Mouse (Mus musculus) thymus, adult 2 months (tissue): ENCODE results near the gene Srbd1. TPM values are rescaled to one million over a fixed set of nuclear protein-coding genes. Genes with fewer than 3 reads are reported as not detected.

Source experiments
- DNase-seq: peaks from one replicate; pipeline ENCODE4 v3.0.0; 2021
- H3K27ac ChIP-seq: fragments of 200-500 bp; 2 replicates; pipeline ENCODE4 v1.5.1; 2012; ENCODE audit warnings: low read length, control low read depth; ENCODE audit not compliant: control insufficient read depth, insufficient read depth
- H3K27me3 ChIP-seq: fragments of 200-500 bp; 2 replicates; pipeline ENCODE4 v1.6.1; 2012; ENCODE audit warnings: mild to moderate bottlenecking, low read length, moderate library complexity, mixed read lengths; ENCODE audit not compliant: control insufficient read depth, insufficient read depth
- H3K36me3 ChIP-seq: fragments of 200-500 bp; 2 replicates; pipeline ENCODE4 v1.6.1; 2012; ENCODE audit warnings: mild to moderate bottlenecking, low read length, moderate library complexity; ENCODE audit not compliant: control insufficient read depth, insufficient read depth
- H3K4me1 ChIP-seq: fragments of 200-500 bp; replicated peaks from 2 replicates; pipeline ENCODE4 v1.6.1; 2012; ENCODE audit warnings: low read length; ENCODE audit not compliant: control insufficient read depth, insufficient read depth
- H3K4me3 ChIP-seq: fragments of 200-500 bp; 2 replicates; pipeline ENCODE4 v1.5.1; 2012; ENCODE audit warnings: mild to moderate bottlenecking, low read length, control low read depth, moderate library complexity; ENCODE audit not compliant: control insufficient read depth, insufficient read depth
- CTCF ChIP-seq: fragments of 200-500 bp; IDR thresholded peaks from 2 replicates; pipeline ENCODE4 v1.5.1; 2012; ENCODE audit warnings: mild to moderate bottlenecking, control low read depth, low read length, moderate library complexity, borderline replicate concordance; ENCODE audit not compliant: control insufficient read depth, poor library complexity, insufficient read depth; ENCODE audit errors: extremely low read depth
- POLR2A ChIP-seq: fragments of 200-500 bp; IDR thresholded peaks from 2 replicates; pipeline ENCODE4 v1.6.1; 2012; ENCODE audit warnings: mild to moderate bottlenecking, low read length, control low read depth, moderate library complexity; ENCODE audit not compliant: control insufficient read depth, poor library complexity, insufficient read depth; ENCODE audit errors: extremely low read depth
- WGBS: fragments of 180-500 bp; shearing (Covaris S2); methylation state at CpG from one replicate; pipeline ENCODE4 v1.1.7; 2018; 5-methylcytosine and 5-hydroxymethylcytosine counted together
- polyA plus RNA-seq: library from polyadenylated mRNA; depleted of rRNA; stranded (reverse); fragments of >200 nt; gene quantifications from 2 replicates; pipeline ENCODE4 v1.2.3, GENCODE M21; 2012

The Srbd1 gene
- polyA plus RNA-seq, 1 experiment, result 3.2 TPM

DNA sequence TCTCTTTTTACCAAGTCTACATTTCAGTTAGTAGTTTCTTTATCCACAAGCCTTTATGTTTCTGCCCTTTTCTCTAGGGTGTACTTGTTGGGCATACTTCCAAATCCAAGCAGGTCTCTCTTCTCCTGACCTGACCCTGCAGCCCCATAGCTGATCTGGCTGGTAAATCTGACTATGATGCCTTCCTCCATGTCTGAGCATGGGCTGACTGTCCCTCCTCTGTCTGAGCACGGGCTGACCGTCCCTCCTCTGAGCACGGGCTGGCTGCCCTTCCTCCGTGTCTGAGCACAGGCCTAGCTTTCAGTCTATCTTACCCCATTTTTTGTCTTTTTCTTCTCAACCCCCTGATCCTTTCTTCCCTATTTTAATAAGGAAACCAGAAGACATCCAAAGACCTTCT, 162.7 kb downstream of the Srbd1 start:
- no peak overlapping the region for H3K4me3 ChIP-seq
- H3K36me3 ChIP-seq, result no peaks in the 10 kb centered on the region
- TF ChIP-seq POLR2A (no peak), CTCF (no peak)

DNA sequence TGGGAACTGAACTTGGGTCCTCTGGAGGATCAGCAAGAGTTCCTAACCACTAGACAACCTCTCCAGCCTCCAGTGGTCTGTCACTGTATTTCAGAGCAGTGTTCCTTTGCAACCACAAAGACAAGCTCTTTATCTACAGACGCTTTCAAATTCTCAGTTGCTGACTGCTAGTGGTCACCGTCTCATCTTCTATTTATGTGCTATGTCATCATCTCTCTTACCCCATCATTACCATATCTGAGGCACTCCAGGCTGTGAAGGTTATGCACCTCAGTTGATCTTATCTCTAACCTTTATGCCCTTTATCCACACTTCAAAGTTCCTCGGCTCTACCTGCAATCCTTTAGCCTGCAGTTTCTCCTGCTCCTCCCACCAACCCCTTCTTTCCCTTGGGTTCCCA, 163.1 kb downstream of the Srbd1 start:
- 81% methylated on average over 3 of the region's 3 CpGs for WGBS
- no peak for TF ChIP-seq CTCF
- no peak for TF ChIP-seq POLR2A
- DNase-seq, result no peak
- no peaks in the 10 kb centered on the region for H3K36me3 ChIP-seq
- H3K27ac ChIP-seq, result no peak overlapping the region
- H3K4me3 ChIP-seq, result no peak overlapping the region
- no peaks in the 10 kb centered on the region for H3K4me1 ChIP-seq
- H3K27me3 ChIP-seq, result no peaks in the 10 kb centered on the region

More for the DNA sequence above, 162.7 kb downstream of the Srbd1 start:
- H3K27me3 ChIP-seq, result no peaks in the 10 kb centered on the region
- DNase-seq, result no peak
- 92% methylated on average over 4 of the region's 4 CpGs for WGBS
- no peaks in the 10 kb centered on the region for H3K4me1 ChIP-seq
- no peak overlapping the region for H3K27ac ChIP-seq

DNA sequence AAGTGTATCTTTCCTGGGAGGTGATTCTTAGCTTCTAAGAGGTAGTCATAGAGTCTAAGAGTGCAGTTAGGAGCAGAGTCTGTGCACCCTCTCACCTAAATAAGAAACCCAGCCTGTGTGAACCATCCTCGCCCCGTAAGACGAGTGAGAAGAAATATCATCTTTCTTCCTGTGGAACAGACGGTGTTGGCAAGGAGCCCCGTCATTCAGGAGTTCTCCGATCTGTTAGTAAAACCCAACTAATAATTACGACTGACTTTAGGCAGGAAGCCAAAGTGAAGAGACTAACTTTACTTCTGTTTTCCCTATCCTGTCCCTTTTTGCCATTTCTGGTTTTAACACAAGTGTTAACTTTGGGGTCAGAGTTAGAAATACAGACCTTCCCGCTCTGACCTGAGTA, 166.1 kb downstream of the Srbd1 start:
- H3K27ac ChIP-seq, result no peak overlapping the region
- H3K4me3 ChIP-seq, result no peak overlapping the region
- no peaks in the 10 kb centered on the region for H3K4me1 ChIP-seq
- H3K27me3 ChIP-seq, result no peaks in the 10 kb centered on the region
- 78% methylated on average over 8 of the region's 8 CpGs for WGBS
- TF ChIP-seq POLR2A (no peak), CTCF (no peak)
- no peaks in the 10 kb centered on the region for H3K36me3 ChIP-seq
- DNase-seq, result no peak

DNA sequence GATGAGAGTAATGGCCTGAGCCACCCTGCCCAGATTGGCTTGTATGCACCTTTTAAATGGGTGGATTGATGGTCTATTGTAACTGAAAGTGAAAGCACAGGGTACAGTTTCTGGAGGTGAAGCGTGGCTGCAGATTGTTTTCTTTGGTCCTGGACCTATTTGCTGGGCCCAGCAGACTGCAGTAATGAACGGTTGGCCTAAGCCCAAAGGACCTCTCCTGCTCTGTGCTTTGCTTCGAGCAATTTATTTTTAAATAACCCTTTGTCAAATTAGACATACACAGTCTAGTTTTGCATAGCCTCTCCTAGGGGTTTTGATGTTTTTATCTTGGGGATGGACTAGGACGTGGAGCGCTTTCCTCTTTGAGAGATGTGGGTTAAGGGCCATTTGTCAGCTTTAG, 169.9 kb downstream of the Srbd1 start:
- Histone ChIP-seq H3K4me1 (no peaks in the 10 kb centered on the region), H3K36me3 (no peaks in the 10 kb centered on the region), H3K4me3 (no peak overlapping the region), H3K27me3 (no peaks in the 10 kb centered on the region), H3K27ac (no peak overlapping the region)
- TF ChIP-seq CTCF, result no peak
- TF ChIP-seq POLR2A, result no peak
- WGBS, result 72% methylated on average over 5 of the region's 5 CpGs
- no peak for DNase-seq

DNA sequence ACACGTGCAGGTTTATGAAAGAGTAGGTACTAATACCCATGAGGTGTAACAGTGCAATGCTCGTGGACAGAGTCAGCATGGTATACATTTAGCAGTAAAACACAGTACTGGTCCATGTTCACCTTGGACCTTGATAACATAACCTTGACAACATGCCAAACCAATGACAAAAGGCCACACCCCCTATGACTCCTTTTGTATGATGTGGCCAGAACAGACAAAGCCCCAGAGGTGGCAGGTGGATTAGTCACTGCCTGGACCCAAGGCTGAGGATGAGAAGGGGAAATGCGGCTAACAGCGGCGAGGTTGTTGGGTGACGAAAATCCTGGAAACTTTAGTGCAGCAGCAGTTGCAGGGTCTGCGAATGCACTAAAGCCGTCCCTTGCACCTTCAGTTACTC, 170.4 kb downstream of the Srbd1 start:
- Histone ChIP-seq H3K4me3 (no peak overlapping the region), H3K4me1 (no peaks in the 10 kb centered on the region), H3K36me3 (no peaks in the 10 kb centered on the region), H3K27ac (no peak overlapping the region), H3K27me3 (no peaks in the 10 kb centered on the region)
- whole genome bisulfite sequencing, result 95% methylated on average over 8 of the region's 8 CpGs
- TF ChIP-seq POLR2A, result no peak
- no peak for TF ChIP-seq CTCF
- DNase-seq, result no peak

DNA sequence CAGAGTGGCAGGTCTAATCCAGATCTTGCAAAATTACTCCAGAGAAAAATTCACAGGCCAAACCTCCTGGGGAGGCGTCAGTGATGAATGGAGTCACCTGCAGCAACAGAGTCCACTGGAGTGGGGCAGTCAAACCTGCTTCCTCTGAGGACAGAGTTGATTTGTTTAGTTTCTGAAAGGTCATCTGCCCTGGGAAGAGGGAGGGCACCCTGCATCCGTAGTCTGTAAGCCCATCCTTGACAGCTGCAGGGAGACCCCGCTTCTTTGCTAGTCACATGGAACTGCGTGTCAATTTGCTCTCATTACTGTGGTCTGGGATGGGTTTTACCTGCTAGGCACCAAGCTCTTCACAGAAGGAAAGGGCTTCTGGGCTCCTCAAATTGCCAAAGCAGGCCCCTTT, 173.9 kb downstream of the Srbd1 start:
- no peaks in the 10 kb centered on the region for H3K27me3 ChIP-seq
- WGBS, result 95% methylated on average over 4 of the region's 4 CpGs
- TF ChIP-seq POLR2A (no peak), CTCF (no peak)
- no peak for DNase-seq
- H3K4me1 ChIP-seq, result no peaks in the 10 kb centered on the region
- no peaks in the 10 kb centered on the region for H3K36me3 ChIP-seq
- H3K4me3 ChIP-seq, result no peak overlapping the region
- no peak overlapping the region for H3K27ac ChIP-seq

DNA sequence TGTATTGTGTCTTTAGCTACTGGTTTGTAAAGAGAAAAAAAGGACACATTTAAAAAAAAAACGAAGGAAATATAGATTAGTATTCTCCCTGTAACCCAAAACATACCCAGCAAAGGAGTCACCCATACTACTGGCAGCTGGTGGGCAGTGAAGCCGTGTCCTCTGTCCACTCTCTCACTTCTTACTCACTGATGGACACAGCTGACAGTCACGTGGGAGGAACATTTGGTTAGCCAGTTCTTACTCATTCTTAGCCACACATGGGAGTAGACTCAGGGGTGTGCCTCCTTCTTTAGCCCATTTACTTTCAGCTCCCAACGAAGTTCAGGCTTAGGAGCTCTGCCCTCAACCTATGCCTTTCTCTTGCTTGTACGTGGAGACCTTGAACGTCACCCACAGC, 183.3 kb downstream of the Srbd1 start:
- 91% methylated on average over 6 of the region's 6 CpGs for WGBS
- H3K27me3 ChIP-seq, result no peaks in the 10 kb centered on the region

More for the DNA sequence above, 183.3 kb downstream of the Srbd1 start:
- Histone ChIP-seq H3K4me1 (no peaks in the 10 kb centered on the region), H3K27ac (no peak overlapping the region), H3K36me3 (no peaks in the 10 kb centered on the region), H3K4me3 (no peak overlapping the region)
- TF ChIP-seq CTCF (no peak), POLR2A (no peak)
- no peak for DNase-seq
